Mouse (Mus musculus) G1E-ER4 (cell line): ENCODE results near the gene Reep6. TPM values are rescaled to one million over a fixed set of nuclear protein-coding genes. Genes with fewer than 3 reads are reported as not detected.

Experiments used
- GATA1 ChIP-seq: IDR thresholded peaks from one replicate; pipeline ENCODE4 v1.8.0; 2012; ENCODE audit warnings: low read length, inconsistent platforms
- polyA plus RNA-seq: library from polyadenylated mRNA; stranded (reverse); fragments of >175 nt; gene quantifications from 2 replicates; pipeline ENCODE4 v1.2.3, GENCODE M21; 2012

Reep6 gene
- polyA plus RNA-seq, 1 experiment = 36.0 TPM

GRCm38 (mm10) chr10:80316359-80316781 lies 13.4 kb upstream of the Reep6 start:
- no peak for TF ChIP-seq GATA1

GRCm38 (mm10) chr10:80317011-80317410 lies 12.7 kb upstream of the Reep6 start:
- no peak for TF ChIP-seq GATA1

- no peak for TF ChIP-seq GATA1
Measured at GRCm38 (mm10) chr10:80320340-80320760, 9.4 kb upstream of the Reep6 start, which contains the start of gene 2310011J03Rik. Gene 2310011J03Rik (minus strand): TSS chr10:80320537.

- no peak for TF ChIP-seq GATA1
Measured at GRCm38 (mm10) chr10:80321014-80321669, 8.6 kb upstream of the Reep6 start.

- TF ChIP-seq GATA1 = no peak
Measured at GRCm38 (mm10) chr10:80321670-80322581, 7.8 kb upstream of the Reep6 start.

GRCm38 (mm10) chr10:80322811-80323211 lies 6.9 kb upstream of the Reep6 start:
- TF ChIP-seq GATA1 = no peak

- TF ChIP-seq GATA1 = no peak
Measured at GRCm38 (mm10) chr10:80323261-80324119, 6.3 kb upstream of the Reep6 start.

GRCm38 (mm10) chr10:80324120-80325037 lies 5.4 kb upstream of the Reep6 start:
- no peak for TF ChIP-seq GATA1

GRCm38 (mm10) chr10:80325045-80325444 lies 4.7 kb upstream of the Reep6 start:
- no peak for TF ChIP-seq GATA1

- no peak for TF ChIP-seq GATA1
Measured at GRCm38 (mm10) chr10:80330084-80330483, 331 bp downstream of the Reep6 start.

GRCm38 (mm10) chr10:80330888-80331287 lies 1.1 kb downstream of the Reep6 start:
- no peak for TF ChIP-seq GATA1

GRCm38 (mm10) chr10:80331636-80332524 lies 2.1 kb downstream of the Reep6 start:
- no peak for TF ChIP-seq GATA1

- TF ChIP-seq GATA1 = no peak
Measured at GRCm38 (mm10) chr10:80332525-80332989, 2.8 kb downstream of the Reep6 start.
